Mouse (Mus musculus) CH12.LX (cell line): ENCODE results near the gene Usp30. TPM values are rescaled to one million over a fixed set of nuclear protein-coding genes. Genes with fewer than 3 reads are reported as not detected.

Source experiments
- DNase-seq: peaks from one replicate; pipeline ENCODE4 v3.0.0-alpha.2; 2013; ENCODE audit errors: extremely low read depth
- H3K27ac ChIP-seq: 2 replicates; pipeline ENCODE4 v1.5.1; 2012; ENCODE audit warnings: low read depth, mild to moderate bottlenecking, control low read depth, moderate library complexity; ENCODE audit not compliant: insufficient read depth
- H3K27me3 ChIP-seq: replicated peaks from 2 replicates; pipeline ENCODE3; 2012; ENCODE audit warnings: inconsistent platforms
- H3K36me3 ChIP-seq, 2 experiments: replicated peaks in 1 of 2; 2 replicates each; pipeline versions ENCODE3 to v1.6.1; 2012; ENCODE audit warnings: inconsistent platforms in 1 of 2, low read length in 1 of 2, mild to moderate bottlenecking in 1 of 2, mixed read lengths in 1 of 2, moderate library complexity in 1 of 2; ENCODE audit not compliant: control insufficient read depth in 1 of 2, insufficient read depth in 1 of 2
- H3K4me1 ChIP-seq, 2 experiments: 2 replicates each; pipeline ENCODE4 v1.6.1; 2012; ENCODE audit warnings: inconsistent platforms in 1 of 2, moderate library complexity in 1 of 2; ENCODE audit not compliant: insufficient read depth in 2 of 2, control insufficient read depth in 1 of 2
- H3K4me2 ChIP-seq: 2 replicates; pipeline ENCODE4 v1.6.1; 2012; ENCODE audit warnings: low read depth, mild to moderate bottlenecking, control low read depth; ENCODE audit not compliant: poor library complexity, insufficient read depth, severe bottlenecking
- H3K4me3 ChIP-seq, 3 experiments: fragments of 150-350 bp in 1 of 3; sonication (generic) in 1 of 3; replicated peaks in 1 of 3; 2 replicates each; pipeline versions ENCODE3 to v1.5.1; 2011 to 2012; ENCODE audit warnings: low read depth in 2 of 3, low read length in 2 of 3, mild to moderate bottlenecking in 2 of 3, moderate library complexity in 2 of 3, control low read depth in 1 of 3, improper control_type of control experiment in 1 of 3, inconsistent platforms in 1 of 3, mixed read lengths in 1 of 3; ENCODE audit not compliant: poor library complexity in 1 of 3
- H3K79me2 ChIP-seq: replicated peaks from 2 replicates; pipeline ENCODE4 v1.6.1; 2012; ENCODE audit warnings: mild to moderate bottlenecking, moderate library complexity; ENCODE audit not compliant: control insufficient read depth, poor library complexity, insufficient read depth, severe bottlenecking; ENCODE audit errors: extremely low read depth
- H3K9ac ChIP-seq: 2 replicates; pipeline ENCODE4 v1.6.1; 2012; ENCODE audit warnings: low read depth, mild to moderate bottlenecking, control low read depth, moderate library complexity; ENCODE audit not compliant: insufficient read depth
- H3K9me3 ChIP-seq: replicated peaks from 2 replicates; pipeline ENCODE3; 2012; ENCODE audit warnings: low read length, inconsistent platforms, mixed read lengths
- BHLHE40 ChIP-seq: IDR thresholded peaks from 2 replicates; pipeline ENCODE4 v1.6.1; 2011; ENCODE audit warnings: mild to moderate bottlenecking, low read depth, low read length, improper control_type of control experiment
- CTCF ChIP-seq, 2 experiments: IDR thresholded peaks in 1 of 2; conservative IDR thresholded peaks in 1 of 2; 2 replicates each; pipeline ENCODE4 v1.5.1; 2011 to 2012; ENCODE audit warnings: low read depth in 2 of 2, low read length in 2 of 2, improper control_type of control experiment in 1 of 2, inconsistent platforms in 1 of 2, mild to moderate bottlenecking in 1 of 2, moderate library complexity in 1 of 2
- IRF4 ChIP-seq: IDR thresholded peaks from 2 replicates; pipeline ENCODE4 v1.6.1; 2014; ENCODE audit warnings: low read depth, mild to moderate bottlenecking, inconsistent platforms, low read length, improper control_type of control experiment
- JUND ChIP-seq: conservative IDR thresholded peaks from 2 replicates; pipeline ENCODE4 v1.6.1; 2011; ENCODE audit warnings: low read depth, low read length, improper control_type of control experiment
- MAFK ChIP-seq: IDR thresholded peaks from 2 replicates; pipeline ENCODE4 v1.6.1; 2011; ENCODE audit warnings: low read length, improper control_type of control experiment; ENCODE audit not compliant: insufficient replicate concordance
- MAZ ChIP-seq: IDR thresholded peaks from 2 replicates; pipeline ENCODE4 v1.6.1; 2012; ENCODE audit warnings: low read depth, mild to moderate bottlenecking, inconsistent platforms, low read length, improper control_type of control experiment, moderate library complexity
- MXI1 ChIP-seq: IDR thresholded peaks from 2 replicates; pipeline ENCODE4 v1.6.1; 2011; ENCODE audit warnings: mild to moderate bottlenecking, low read depth, low read length, improper control_type of control experiment
- POLR2A ChIP-seq: IDR thresholded peaks from 2 replicates; pipeline ENCODE4 v1.6.1; 2011; ENCODE audit warnings: low read depth, mild to moderate bottlenecking, improper control_type of control experiment, low read length
- RCOR1 ChIP-seq: conservative IDR thresholded peaks from 2 replicates; pipeline ENCODE4 v1.6.1; 2012; ENCODE audit warnings: low read depth, mild to moderate bottlenecking, inconsistent platforms, low read length, improper control_type of control experiment
- USF1 ChIP-seq: IDR thresholded peaks from 2 replicates; pipeline ENCODE4 v1.6.1; 2014; ENCODE audit warnings: low read depth, mild to moderate bottlenecking, inconsistent platforms, low read length, improper control_type of control experiment
- ZKSCAN1 ChIP-seq: IDR thresholded peaks from 2 replicates; pipeline ENCODE4 v1.6.1; 2012; ENCODE audit warnings: low read depth, inconsistent platforms, low read length, improper control_type of control experiment, borderline replicate concordance
- ZNF384 ChIP-seq: IDR thresholded peaks from 2 replicates; pipeline ENCODE4 v1.6.1; 2012; ENCODE audit warnings: low read depth, low read length, improper control_type of control experiment, inconsistent platforms
- dilution Hi-C: fragments of 300-500 bp; cut with MboI; formaldehyde crosslinking; loops from 2 replicates; pipeline ENCODE4 v1.14.3; 2020; ENCODE audit warnings: low sequenced_read_pairs; ENCODE audit not compliant: extremely low pct_unique_long_range_greater_than_20kb, extremely low pct_ligation_motif_present
- in situ Hi-C: fragments of 300-500 bp; cut with MboI; formaldehyde crosslinking; loops from 3 replicates; pipeline ENCODE4 v1.14.3; 2019; ENCODE audit warnings: low sequenced_read_pairs, low pct_ligation_motif_present, low pct_unique_long_range_greater_than_20kb, mixed read lengths
- polyA plus RNA-seq: library from polyadenylated mRNA; unstranded; fragments of >175 nt; gene quantifications from 2 replicates; pipeline ENCODE4 v1.2.1, GENCODE M21; 2012; ENCODE audit warnings: low read depth; ENCODE audit not compliant: insufficient read length
- total RNA-seq, 2 experiments: library from RNA; depleted of rRNA; stranded (reverse); fragments of 300-350 nt in 1 of 2; fragments of >200 nt in 1 of 2; gene quantifications; 2 replicates each; pipeline ENCODE4 v1.2.3; 2012 to 2014

The Usp30 gene
- total and polyA plus RNA-seq, 3 experiments: 13.0 to 15.5 (median 14.5) TPM

- dilution Hi-C loops (no loop called here), in situ Hi-C loops (loop anchor here (10.0 kb wide), 1 partner anchor 151 kb away; no protein-coding TSS in a partner anchor)
- no peaks in the 10 kb centered on the region for H3K27me3 ChIP-seq
- H3K9me3 ChIP-seq: no peaks in the 10 kb centered on the region
- H3K4me3 ChIP-seq: no peak overlapping the region
- H3K4me1 ChIP-seq: peaks cover 10 to 31% of the 10 kb centered on the region in 2 experiments; a peak in 3 of 4 replicates
- H3K79me2 ChIP-seq: no peaks in the 10 kb centered on the region; the same call in 1 of the 2 replicates
- TF ChIP-seq ZKSCAN1 (peak; percentile 64), POLR2A (no peak)
- peaks cover 46 to 53% of the 10 kb centered on the region in 2 experiments for H3K36me3 ChIP-seq
- no peak overlapping the region for H3K27ac ChIP-seq
- peak overlapping the region; percentile 58; the same call in 1 of the 2 replicates for H3K4me2 ChIP-seq
- DNase-seq: no peak
- H3K9ac ChIP-seq: no peak overlapping the region
Observed at GRCm38 (mm10) chr5:114126008-114126407, 60.7 kb downstream of the Usp30 start.

GRCm38 (mm10) chr5:114126499-114127244 lies 61.4 kb downstream of the Usp30 start:
- no peaks in the 10 kb centered on the region for H3K9me3 ChIP-seq
- peaks cover 10 to 31% of the 10 kb centered on the region in 2 experiments; a peak in 3 of 4 replicates for H3K4me1 ChIP-seq
- peak overlapping the region; percentile 58 for H3K4me2 ChIP-seq
- H3K27me3 ChIP-seq: no peaks in the 10 kb centered on the region
- H3K79me2 ChIP-seq: no peaks in the 10 kb centered on the region; the same call in 1 of the 2 replicates
- in situ Hi-C loops: loop anchor here (10.0 kb wide), 1 partner anchor 152 kb away; no protein-coding TSS in a partner anchor
- dilution Hi-C loops: no loop called here
- peak overlapping the region; percentile 94 for H3K9ac ChIP-seq
- peak overlapping the region; percentile 96 for H3K27ac ChIP-seq
- peaks cover 39 to 46% of the 10 kb centered on the region in 2 experiments for H3K36me3 ChIP-seq
- peak; percentile 33 for DNase-seq
- H3K4me3 ChIP-seq: peak overlapping the region; percentile 72 to 84 (median 77)
- TF ChIP-seq BHLHE40 (no peak), RCOR1 (no peak), CTCF (conservative IDR thresholded peaks at IDR 0.05 in 1 of 2, IDR thresholded peaks at IDR 0.05 in 1 of 2; ENCODE audit: low read depth in 2 of 2, low read length in 2 of 2) (no peak), ZNF384 (no peak), MXI1 (no peak), JUND (no peak), USF1 (no peak), MAZ (no peak), IRF4 (0 out of 2 replicates have a peak, but pooled peaks have one; percentile 9), MAFK (peak; percentile 66), POLR2A (no peak)
